Mouse (Mus musculus) spleen, adult 18-20 months (tissue): ENCODE measurements around the gene Pcgf1.

ENCODE experiments used
- DNase-seq, 2 experiments: peaks; one replicate each; pipeline ENCODE4 v3.0.0; 2022; ENCODE audit warnings: mixed read lengths in 2 of 2

Gene Pcgf1

DNA sequence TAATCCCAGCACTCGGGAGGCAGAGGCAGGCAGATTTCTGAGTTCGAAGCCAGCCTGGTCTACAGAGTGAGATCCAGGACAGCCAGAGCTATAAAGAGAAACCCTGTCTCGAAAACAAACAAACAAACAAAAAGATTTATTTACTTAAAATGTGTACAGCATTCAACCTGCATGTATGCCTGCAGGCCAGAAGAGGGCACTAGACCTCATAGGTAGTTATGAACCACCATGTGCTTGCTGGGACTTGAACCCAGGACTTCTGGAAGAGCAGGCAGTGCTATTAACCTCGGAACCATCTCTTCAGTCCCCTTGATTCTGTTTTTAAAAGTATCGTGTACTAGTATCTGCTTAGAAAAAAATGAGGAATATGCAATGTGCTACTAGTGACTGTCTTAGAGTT, 49.8 kb downstream of the Pcgf1 start:
- DNase-seq = no peak
